Mouse (Mus musculus) E14TG2a.4 (cell line): Measurements from ENCODE around the gene Abca12.

Experiments used
- H3K27me3 ChIP-seq: 2 replicates; pipeline ENCODE4 v1.6.1; 2014; ENCODE audit warnings: low read length, control low read depth; ENCODE audit not compliant: insufficient read depth
- H3K36me3 ChIP-seq: 2 replicates; pipeline ENCODE4 v1.6.1; 2014; ENCODE audit warnings: low read length, control low read depth; ENCODE audit not compliant: insufficient read depth
- H3K4me1 ChIP-seq: replicated peaks from 2 replicates; pipeline ENCODE4 v1.6.1; 2014; ENCODE audit warnings: low read depth, low read length, control low read depth
- H3K4me3 ChIP-seq: replicated peaks from 2 replicates; pipeline ENCODE4 v1.5.1; 2014; ENCODE audit warnings: mild to moderate bottlenecking, low read length
- H3K9me3 ChIP-seq: 2 replicates; pipeline ENCODE4 v1.6.1; 2014; ENCODE audit warnings: low read length, control low read depth
- CTCF ChIP-seq: conservative IDR thresholded peaks from 2 replicates; pipeline ENCODE4 v1.5.1; 2014; ENCODE audit warnings: low read length
- NANOG ChIP-seq: IDR thresholded peaks from 2 replicates; pipeline ENCODE4 v1.6.1; 2014; ENCODE audit warnings: borderline replicate concordance, low read length, mixed read lengths
- POU5F1 ChIP-seq: IDR thresholded peaks from 2 replicates; pipeline ENCODE4 v1.6.1; 2014; ENCODE audit warnings: low read length, borderline replicate concordance

The Abca12 gene

GRCm38 (mm10) chr1:71272077-71272476 lies 142.6 kb downstream of the Abca12 start:
- Histone ChIP-seq H3K27me3 (no peaks in the 10 kb centered on the region), H3K4me3 (no peak overlapping the region), H3K4me1 (peaks cover 3% of the 10 kb centered on the region; the same call in 1 of the 2 replicates), H3K9me3 (no peaks in the 10 kb centered on the region), H3K36me3 (no peaks in the 10 kb centered on the region)
- no peak for TF ChIP-seq CTCF
- TF ChIP-seq POU5F1, result no peak
- TF ChIP-seq NANOG, result no peak

DNA sequence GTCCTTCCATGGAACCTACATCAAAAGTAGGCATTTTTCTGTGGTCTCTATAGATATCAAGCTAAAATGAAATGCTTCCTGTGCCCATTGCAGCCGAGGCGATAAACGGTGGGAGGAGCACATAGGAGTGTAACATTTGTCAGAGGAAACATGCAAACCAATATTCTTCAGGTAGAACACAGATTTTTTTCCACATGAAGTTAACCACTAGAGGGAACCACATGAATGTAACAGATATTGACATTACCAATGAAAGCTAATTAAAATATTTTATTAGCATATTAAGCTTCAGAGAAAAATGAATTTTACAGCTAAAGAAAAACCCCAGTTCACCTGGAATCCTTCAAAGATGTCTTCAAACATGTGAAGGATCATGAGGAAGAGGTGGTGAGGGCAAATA lies 144.6 kb downstream of the Abca12 start:
- TF ChIP-seq NANOG, result no peak
- TF ChIP-seq CTCF, result no peak
- H3K4me3 ChIP-seq, result no peak overlapping the region
- peaks cover 3% of the 10 kb centered on the region; the same call in 1 of the 2 replicates for H3K4me1 ChIP-seq
- H3K36me3 ChIP-seq, result no peaks in the 10 kb centered on the region
- no peaks in the 10 kb centered on the region for H3K9me3 ChIP-seq
- no peaks in the 10 kb centered on the region for H3K27me3 ChIP-seq

DNA sequence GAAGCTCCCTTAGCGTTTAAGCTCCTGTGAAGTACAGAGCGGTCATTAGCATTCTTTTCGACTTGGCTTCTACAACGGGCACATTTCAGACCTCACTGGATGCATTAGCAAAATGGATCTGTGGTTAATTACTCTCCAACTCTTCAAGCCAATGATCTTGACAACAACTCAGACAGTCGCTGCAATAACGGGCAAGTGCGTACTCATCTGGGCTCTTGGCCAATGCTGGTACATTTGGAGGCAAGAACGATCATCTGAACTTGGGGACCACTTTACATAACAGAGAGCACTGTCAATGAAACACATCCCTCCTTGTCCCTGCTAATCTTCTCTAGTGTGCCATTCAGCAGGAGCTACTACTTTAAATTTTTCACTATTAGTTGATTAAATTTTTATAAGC lies 148.1 kb downstream of the Abca12 start:
- H3K9me3 ChIP-seq, result no peaks in the 10 kb centered on the region
- peaks cover 3% of the 10 kb centered on the region; the same call in 1 of the 2 replicates for H3K4me1 ChIP-seq
- H3K36me3 ChIP-seq, result no peaks in the 10 kb centered on the region
- no peaks in the 10 kb centered on the region for H3K27me3 ChIP-seq
- TF ChIP-seq POU5F1, result no peak
- TF ChIP-seq CTCF, result no peak
- TF ChIP-seq NANOG, result no peak
- no peak overlapping the region for H3K4me3 ChIP-seq

DNA sequence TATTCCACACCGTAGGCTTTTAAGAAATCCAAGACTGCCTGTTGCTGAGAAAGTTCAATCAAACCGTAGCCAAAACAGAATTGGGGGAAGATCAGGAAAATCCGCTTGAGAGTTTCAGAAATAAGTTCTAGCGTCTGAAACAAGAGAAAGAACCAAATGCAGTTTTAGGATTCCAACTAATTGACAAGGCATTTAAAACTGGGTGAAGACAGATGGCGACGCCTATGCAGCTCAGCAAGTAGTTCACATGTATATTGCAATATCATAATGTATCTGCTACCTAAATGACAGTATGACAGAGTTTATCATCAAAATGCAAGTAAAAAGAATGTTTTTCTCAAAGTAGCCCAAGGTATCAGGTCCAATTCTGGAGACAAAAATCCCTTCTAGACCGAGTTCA lies 151.2 kb downstream of the Abca12 start:
- Histone ChIP-seq H3K9me3 (no peaks in the 10 kb centered on the region), H3K4me3 (no peak overlapping the region), H3K36me3 (no peaks in the 10 kb centered on the region), H3K27me3 (no peaks in the 10 kb centered on the region), H3K4me1 (no peaks in the 10 kb centered on the region)
- TF ChIP-seq POU5F1 (no peak), CTCF (no peak), NANOG (no peak)

DNA sequence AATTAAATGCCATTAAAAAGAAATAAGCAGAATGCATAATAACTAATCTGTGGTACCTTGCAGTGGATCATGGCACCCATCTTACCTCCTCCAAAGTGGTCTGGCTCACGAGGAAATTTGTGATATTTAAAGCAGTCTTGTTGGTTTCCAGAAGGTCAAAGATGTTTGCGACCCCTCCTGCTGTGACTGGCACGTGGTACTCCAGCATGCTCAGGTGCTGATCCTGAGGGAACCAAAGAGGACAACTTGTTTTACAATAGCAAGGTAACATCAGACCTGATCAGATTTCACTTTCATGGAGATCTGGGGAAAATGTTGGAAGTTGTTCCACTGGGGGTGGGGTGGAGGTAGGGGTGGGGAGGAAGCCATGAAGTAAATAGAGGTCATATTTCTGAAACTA lies 170.1 kb downstream of the Abca12 start:
- Histone ChIP-seq H3K9me3 (peaks cover 8% of the 10 kb centered on the region; the same call in 1 of the 2 replicates), H3K27me3 (no peaks in the 10 kb centered on the region)
- TF ChIP-seq POU5F1, result no peak
- TF ChIP-seq NANOG, result no peak
- TF ChIP-seq CTCF, result no peak

DNA sequence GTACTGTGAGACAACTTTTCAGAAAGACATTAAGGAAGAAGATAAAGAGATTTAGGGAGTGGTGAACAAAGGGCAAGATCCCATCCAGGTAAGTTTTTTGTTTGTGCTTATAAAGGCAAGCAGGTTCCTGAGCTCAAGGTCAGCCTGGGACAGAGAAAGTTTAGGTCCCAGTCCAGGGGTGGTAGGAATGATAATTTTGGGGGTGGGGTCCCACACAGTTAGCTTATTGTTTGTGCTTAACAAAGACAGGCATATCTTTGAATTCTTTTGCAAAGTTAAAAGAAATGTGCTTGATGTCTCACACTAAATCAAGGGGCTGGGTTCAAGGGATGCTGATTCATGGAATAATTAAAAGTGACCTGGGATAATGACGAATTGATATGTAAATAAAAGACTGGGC lies 173.3 kb downstream of the Abca12 start:
- Histone ChIP-seq H3K4me3 (no peak overlapping the region), H3K27me3 (no peaks in the 10 kb centered on the region), H3K4me1 (peaks cover 6% of the 10 kb centered on the region; the same call in 1 of the 2 replicates), H3K36me3 (no peaks in the 10 kb centered on the region), H3K9me3 (peaks cover 8% of the 10 kb centered on the region; the same call in 1 of the 2 replicates)
- TF ChIP-seq POU5F1 (no peak), CTCF (no peak), NANOG (no peak)

More for the DNA sequence above, 170.1 kb downstream of the Abca12 start:
- no peaks in the 10 kb centered on the region for H3K36me3 ChIP-seq
- H3K4me3 ChIP-seq, result no peak overlapping the region
- H3K4me1 ChIP-seq, result peaks cover 6% of the 10 kb centered on the region; the same call in 1 of the 2 replicates

GRCm38 (mm10) chr1:71239586-71239985 lies 175.1 kb downstream of the Abca12 start:
- no peaks in the 10 kb centered on the region for H3K36me3 ChIP-seq
- TF ChIP-seq CTCF, result no peak
- no peak for TF ChIP-seq POU5F1
- no peak for TF ChIP-seq NANOG
- no peak overlapping the region for H3K4me3 ChIP-seq
- H3K9me3 ChIP-seq, result peaks cover 8% of the 10 kb centered on the region; the same call in 1 of the 2 replicates
- no peaks in the 10 kb centered on the region for H3K4me1 ChIP-seq
- H3K27me3 ChIP-seq, result no peaks in the 10 kb centered on the region

- Histone ChIP-seq H3K27me3 (no peaks in the 10 kb centered on the region), H3K9me3 (peaks cover 12% of the 10 kb centered on the region), H3K36me3 (no peaks in the 10 kb centered on the region), H3K4me3 (no peak overlapping the region), H3K4me1 (no peaks in the 10 kb centered on the region)
- no peak for TF ChIP-seq CTCF
- no peak for TF ChIP-seq NANOG
- TF ChIP-seq POU5F1, result no peak
Measured at GRCm38 (mm10) chr1:71235335-71235734, 179.4 kb downstream of the Abca12 start.

- no peaks in the 10 kb centered on the region for H3K4me1 ChIP-seq
- H3K9me3 ChIP-seq, result peaks cover 12% of the 10 kb centered on the region
- H3K36me3 ChIP-seq, result no peaks in the 10 kb centered on the region
- TF ChIP-seq CTCF, result no peak
- no peak for TF ChIP-seq NANOG
- no peak for TF ChIP-seq POU5F1
- no peaks in the 10 kb centered on the region for H3K27me3 ChIP-seq
- H3K4me3 ChIP-seq, result no peak overlapping the region
Measured at GRCm38 (mm10) chr1:71231211-71231610, 183.5 kb downstream of the Abca12 start.
